Mouse (Mus musculus) limb, embryonic 14.5 days (tissue): ENCODE data around the gene Tbc1d10a. TPM values are rescaled to one million over a fixed set of nuclear protein-coding genes. Genes with fewer than 3 reads are reported as not detected.

Source experiments
- ATAC-seq: fragments of 200-750 bp; cut with Nextera tagmentation; 2 replicates; pipeline ENCODE4 v1.8.0; 2017; ENCODE audit warnings: low read depth, moderate number of reproducible peaks, moderate TSS enrichment; ENCODE audit not compliant: low FRiP score
- DNase-seq: peaks from one replicate; pipeline ENCODE4 v3.0.0-alpha.2; 2015; ENCODE audit warnings: low spot score
- H3K27ac ChIP-seq: fragments of 300-500 bp; sonication (generic); replicated peaks from 2 replicates; pipeline ENCODE4 v1.5.1; 2014; ENCODE audit warnings: low read depth, mild to moderate bottlenecking, low read length, moderate library complexity, mixed read lengths
- H3K27me3 ChIP-seq: fragments of 300-500 bp; sonication (generic); 2 replicates; pipeline ENCODE4 v1.6.1; 2014; ENCODE audit warnings: low read length, mixed read lengths; ENCODE audit not compliant: control insufficient read depth, insufficient read depth
- H3K36me3 ChIP-seq: fragments of 300-500 bp; sonication (generic); 2 replicates; pipeline ENCODE4 v1.6.1; 2014; ENCODE audit warnings: mild to moderate bottlenecking, low read length, moderate library complexity, mixed read lengths; ENCODE audit not compliant: control insufficient read depth, insufficient read depth
- H3K4me1 ChIP-seq: fragments of 300-500 bp; sonication (generic); 2 replicates; pipeline ENCODE4 v1.6.1; 2014; ENCODE audit warnings: antibody characterized with exemption, low read length, mixed read lengths; ENCODE audit not compliant: control insufficient read depth, insufficient read depth
- H3K4me2 ChIP-seq: fragments of 300-500 bp; sonication (generic); replicated peaks from 2 replicates; pipeline ENCODE4 v1.6.1; 2014; ENCODE audit warnings: low read depth, mild to moderate bottlenecking, low read length, moderate library complexity; ENCODE audit not compliant: severe bottlenecking
- H3K4me3 ChIP-seq: fragments of 300-500 bp; sonication (generic); replicated peaks from 2 replicates; pipeline ENCODE4 v1.5.1; 2014; ENCODE audit warnings: low read length
- H3K9ac ChIP-seq: fragments of 300-500 bp; sonication (generic); 2 replicates; pipeline ENCODE4 v1.6.1; 2014; ENCODE audit warnings: mild to moderate bottlenecking, low read depth, low read length, moderate library complexity; ENCODE audit not compliant: severe bottlenecking
- H3K9me3 ChIP-seq: fragments of 300-500 bp; sonication (generic); 2 replicates; pipeline ENCODE4 v1.6.1; 2016; ENCODE audit warnings: low read length; ENCODE audit not compliant: control insufficient read depth
- POLR2A ChIP-seq: fragments of 200-500 bp; IDR thresholded peaks from 2 replicates; pipeline ENCODE4 v1.8.0; 2012; ENCODE audit warnings: inconsistent platforms, mild to moderate bottlenecking, moderate library complexity, borderline replicate concordance; ENCODE audit not compliant: insufficient read depth, insufficient read length; ENCODE audit errors: extremely low read depth
- WGBS: fragments of 180-500 bp; shearing (Covaris S2); extraction: QIAGEN DNeasy Blood & Tissue Kit; methylation state at CpG from one replicate; pipeline ENCODE4 v1.1.7; 2014; 5-methylcytosine and 5-hydroxymethylcytosine counted together
- polyA plus RNA-seq, 2 experiments: library from polyadenylated mRNA; depleted of rRNA in 1 of 2; stranded (reverse) in 1 of 2; unstranded in 1 of 2; fragments of >200 nt; fragmentation: Nextera tagmentation in 1 of 2; extraction: Ambion mirVana in 1 of 2; gene quantifications; 2 replicates each; pipeline versions ENCODE4 v1.2.1 to v1.2.3; 2012 to 2014

Gene Tbc1d10a
- polyA plus RNA-seq, 2 experiments = 38.8 to 66.3 TPM

GRCm38 (mm10) chr11:4246126-4246525 lies 59.5 kb downstream of the Tbc1d10a start:
- no peaks in the 10 kb centered on the region for H3K27me3 ChIP-seq
- 48% methylated on average over 6 of the region's 6 CpGs for WGBS
- H3K9ac ChIP-seq = no peak overlapping the region
- H3K27ac ChIP-seq = no peak overlapping the region
- DNase-seq (no peak), ATAC-seq (no peak)
- no peak overlapping the region for H3K4me3 ChIP-seq
- H3K9me3 ChIP-seq = no peaks in the 10 kb centered on the region
- H3K4me2 ChIP-seq = no peak overlapping the region
- H3K36me3 ChIP-seq = no peaks in the 10 kb centered on the region
- TF ChIP-seq POLR2A = no peak
- H3K4me1 ChIP-seq = no peaks in the 10 kb centered on the region

- no peaks in the 10 kb centered on the region for H3K9me3 ChIP-seq
- no peak overlapping the region for H3K9ac ChIP-seq
- no peak overlapping the region for H3K4me3 ChIP-seq
- H3K4me1 ChIP-seq = no peaks in the 10 kb centered on the region
- ATAC-seq = no peak
- H3K27ac ChIP-seq = no peak overlapping the region
- WGBS = 55% methylated on average over 4 of the region's 4 CpGs
- TF ChIP-seq POLR2A = no peak
- no peak for DNase-seq
- no peaks in the 10 kb centered on the region for H3K27me3 ChIP-seq
- H3K4me2 ChIP-seq = no peak overlapping the region
- H3K36me3 ChIP-seq = no peaks in the 10 kb centered on the region
Observed at GRCm38 (mm10) chr11:4246623-4247022, 60.0 kb downstream of the Tbc1d10a start.

GRCm38 (mm10) chr11:4247201-4247959 lies 60.8 kb downstream of the Tbc1d10a start:
- no peak overlapping the region for H3K27ac ChIP-seq
- no peak for ATAC-seq

GRCm38 (mm10) chr11:4249151-4249550 lies 62.6 kb downstream of the Tbc1d10a start:
- Histone ChIP-seq H3K9me3 (no peaks in the 10 kb centered on the region), H3K4me1 (no peaks in the 10 kb centered on the region), H3K4me3 (no peak overlapping the region), H3K27ac (no peak overlapping the region), H3K36me3 (no peaks in the 10 kb centered on the region), H3K27me3 (no peaks in the 10 kb centered on the region), H3K9ac (no peak overlapping the region), H3K4me2 (no peak overlapping the region)
- no peak for ATAC-seq
- 98% methylated on average over 3 of the region's 3 CpGs for WGBS
- TF ChIP-seq POLR2A = no peak
- no peak for DNase-seq

More at GRCm38 (mm10) chr11:4247201-4247959, 60.8 kb downstream of the Tbc1d10a start:
- 71% methylated on average over 14 of the region's 14 CpGs for WGBS
- Histone ChIP-seq H3K36me3 (no peaks in the 10 kb centered on the region), H3K4me2 (no peak overlapping the region), H3K9me3 (no peaks in the 10 kb centered on the region), H3K9ac (no peak overlapping the region), H3K4me1 (no peaks in the 10 kb centered on the region), H3K27me3 (no peaks in the 10 kb centered on the region), H3K4me3 (no peak overlapping the region)
- TF ChIP-seq POLR2A = no peak
- no peak for DNase-seq

GRCm38 (mm10) chr11:4250290-4250689 lies 63.7 kb downstream of the Tbc1d10a start:
- TF ChIP-seq POLR2A = no peak
- ATAC-seq = no peak
- Histone ChIP-seq H3K4me3 (no peak overlapping the region), H3K4me2 (no peak overlapping the region), H3K4me1 (no peaks in the 10 kb centered on the region), H3K9me3 (no peaks in the 10 kb centered on the region), H3K27me3 (no peaks in the 10 kb centered on the region), H3K27ac (no peak overlapping the region), H3K9ac (no peak overlapping the region), H3K36me3 (no peaks in the 10 kb centered on the region)
- 69% methylated on average over 7 of the region's 7 CpGs for WGBS
- no peak for DNase-seq
